Mouse (Mus musculus): Measurements from ENCODE around the gene Bbs4. TPM values are rescaled to one million over a fixed set of nuclear protein-coding genes. Genes with fewer than 3 reads are reported as not detected.
"Not testable (repeated sequence)": the region's sequence is repeated elsewhere in the genome, so short reads cannot be mapped to it uniquely, and the experiment has no call there.

Bbs4 gene
- total RNA-seq (2021): 10 to 100 TPM; 41.3 to 45.4 TPM

- peak; percentile 84 to 85 for DNase-seq
Measured at GRCm38 (mm10) chr9:59353253-59353639, at the start of gene Bbs4. Gene Bbs4 (minus strand): TSS chr9:59353508.

- DNase-seq: no peak
Measured at GRCm38 (mm10) chr9:59389086-59389485, 35.8 kb upstream of the Bbs4 start.

- DNase-seq: peak in 1 of 2 experiments; percentile 10
Measured at GRCm38 (mm10) chr9:59388311-59388710, 35.0 kb upstream of the Bbs4 start.

GRCm38 (mm10) chr9:59387461-59387860, 34.2 kb upstream of the Bbs4 start:
- no peak for DNase-seq

- no peak for DNase-seq
Measured at GRCm38 (mm10) chr9:59375626-59376025, 22.3 kb upstream of the Bbs4 start.

GRCm38 (mm10) chr9:59369646-59370045, 16.3 kb upstream of the Bbs4 start:
- no peak for DNase-seq

GRCm38 (mm10) chr9:59369220-59369619, 15.9 kb upstream of the Bbs4 start:
- DNase-seq: no peak

GRCm38 (mm10) chr9:59360487-59360886, 7.2 kb upstream of the Bbs4 start:
- not testable (repeated sequence) for DNase-seq

GRCm38 (mm10) chr9:59358041-59358440, 4.7 kb upstream of the Bbs4 start:
- DNase-seq: not testable (repeated sequence)

- no peak for DNase-seq
Measured at GRCm38 (mm10) chr9:59352586-59353252, 589 bp downstream of the Bbs4 start.

GRCm38 (mm10) chr9:59346176-59346575, 7.1 kb downstream of the Bbs4 start:
- DNase-seq: no peak

- DNase-seq: no peak
Measured at GRCm38 (mm10) chr9:59340002-59340401, 13.3 kb downstream of the Bbs4 start.

GRCm38 (mm10) chr9:59339107-59339506, 14.2 kb downstream of the Bbs4 start:
- DNase-seq: no peak

- no peak for DNase-seq
Measured at GRCm38 (mm10) chr9:59338411-59338810, 14.9 kb downstream of the Bbs4 start.

GRCm38 (mm10) chr9:59337889-59338288, 15.4 kb downstream of the Bbs4 start:
- no peak for DNase-seq

GRCm38 (mm10) chr9:59336539-59336938, 16.8 kb downstream of the Bbs4 start:
- no peak for DNase-seq

GRCm38 (mm10) chr9:59330055-59330454, 23.3 kb downstream of the Bbs4 start:
- DNase-seq: no peak

- DNase-seq: no peak
Measured at GRCm38 (mm10) chr9:59324351-59324750, 29.0 kb downstream of the Bbs4 start.

GRCm38 (mm10) chr9:59316206-59316605, 37.1 kb downstream of the Bbs4 start:
- DNase-seq: no peak

GRCm38 (mm10) chr9:59311284-59311670, 42.0 kb downstream of the Bbs4 start:
- DNase-seq: no peak

GRCm38 (mm10) chr9:59310582-59311283, 42.6 kb downstream of the Bbs4 start:
- DNase-seq: no peak

GRCm38 (mm10) chr9:59307890-59308289, 45.4 kb downstream of the Bbs4 start:
- DNase-seq: no peak

GRCm38 (mm10) chr9:59296419-59296818, 56.9 kb downstream of the Bbs4 start:
- no peak for DNase-seq

GRCm38 (mm10) chr9:59292493-59292875, 60.8 kb downstream of the Bbs4 start:
- no peak for DNase-seq
